Mouse (Mus musculus) left cerebral cortex, postnatal 36 days (tissue): ENCODE measurements at regions not wholly inside any gene's neighbourhood (a gene's known extent, or its start where the extent isn't known, plus 50 kb on each side); places are given as distances from the start of the nearest gene placed in this dataset.

ENCODE experiments used
- DNase-seq, 2 experiments: peaks; one replicate each; pipeline ENCODE4 v3.0.0; 2021 to 2022; ENCODE audit warnings: low spot score in 2 of 2, mixed read lengths in 1 of 2
- intact Hi-C: fragments of 180-260 bp; cut with DNase I; formaldehyde crosslinking; loops from one replicate; pipeline ENCODE4 v1.15.1; 2025

GRCm38 (mm10) chr11:57432299-57432698 lies 86.1 kb downstream of the Fam114a2 start:
- intact Hi-C loops = no loop called here
- DNase-seq = no peak

GRCm38 (mm10) chr11:57431886-57432285 lies 86.5 kb downstream of the Fam114a2 start:
- DNase-seq = no peak
- intact Hi-C loops = no loop called here

GRCm38 (mm10) chr11:57426046-57426805 lies 92.2 kb downstream of the Fam114a2 start:
- intact Hi-C loops = no loop called here
- no peak for DNase-seq

GRCm38 (mm10) chr11:57419416-57419815 lies 99.0 kb downstream of the Fam114a2 start:
- no peak for DNase-seq
- intact Hi-C loops = no loop called here

GRCm38 (mm10) chr11:57416011-57416410 lies 102.4 kb downstream of the Fam114a2 start:
- intact Hi-C loops = no loop called here
- no peak for DNase-seq

- intact Hi-C loops = no loop called here
- no peak for DNase-seq
These were observed 103.2 kb downstream of the Fam114a2 start for GRCm38 (mm10) chr11:57415167-57415566.

- intact Hi-C loops = no loop called here
- DNase-seq = no peak
These were observed 103.7 kb downstream of the Fam114a2 start for GRCm38 (mm10) chr11:57414697-57415096.

- DNase-seq = no peak
- intact Hi-C loops = no loop called here
These were observed 105.1 kb downstream of the Fam114a2 start for GRCm38 (mm10) chr11:57413271-57413670.

GRCm38 (mm10) chr11:57412766-57413165 lies 105.7 kb downstream of the Fam114a2 start:
- DNase-seq = peak; percentile 65 to 69

GRCm38 (mm10) chr11:57404172-57404571 lies 114.2 kb downstream of the Fam114a2 start:
- intact Hi-C loops = no loop called here

More at GRCm38 (mm10) chr11:57412766-57413165, 105.7 kb downstream of the Fam114a2 start:
- intact Hi-C loops = no loop called here

GRCm38 (mm10) chr11:57401610-57402009 lies 116.8 kb downstream of the Fam114a2 start:
- intact Hi-C loops = no loop called here
- no peak for DNase-seq

More at GRCm38 (mm10) chr11:57404172-57404571, 114.2 kb downstream of the Fam114a2 start:
- no peak for DNase-seq

GRCm38 (mm10) chr11:57399366-57399765 lies 119.1 kb downstream of the Fam114a2 start:
- intact Hi-C loops = no loop called here
- no peak for DNase-seq

GRCm38 (mm10) chr11:57396429-57396828 lies 122.0 kb downstream of the Fam114a2 start:
- no peak for DNase-seq
- intact Hi-C loops = no loop called here

GRCm38 (mm10) chr11:57390826-57391225 lies 127.6 kb downstream of the Fam114a2 start:
- intact Hi-C loops = no loop called here
- no peak for DNase-seq
